Mouse (Mus musculus): ENCODE data around the gene Olfr73. TPM values are rescaled to one million over a fixed set of nuclear protein-coding genes. Genes with fewer than 3 reads are reported as not detected.

Gene Olfr73
- total and polyA plus RNA-seq, 2 experiments from 2014 or later = not detected

DNA sequence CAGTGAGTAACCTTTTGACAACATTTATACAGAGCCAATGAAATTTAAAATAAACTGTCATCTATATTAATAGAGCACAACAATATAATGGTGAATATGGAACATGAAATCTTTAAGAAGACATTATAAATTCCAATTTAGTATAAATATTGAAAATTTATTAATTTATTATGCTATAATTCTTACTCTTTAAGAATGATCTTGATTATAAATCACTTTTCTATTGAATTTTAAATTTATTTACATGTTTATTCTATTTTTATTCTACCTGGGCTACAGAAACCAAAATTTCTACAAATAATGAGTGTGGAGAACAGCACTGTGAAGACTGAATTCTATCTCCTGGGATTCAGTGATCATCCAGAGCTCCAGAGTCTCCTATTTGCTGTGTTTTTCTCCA lies 47.7 kb downstream of the Olfr73 start, which contains the start of gene Olfr1158:
Gene Olfr1158 (plus strand): TSS at position 301 of the 400 bp plus-strand sequence.
- TF ChIP-seq CTCF (IDR thresholded peaks at IDR 0.05) = no peak
- no peak within 1 kb of the TSS for H3K4me2 ChIP-seq (ENCODE audit: low read depth, low read length, poor library complexity, severe bottlenecking)
- H3K36me3 ChIP-seq (ENCODE audit: insufficient read depth, low read length) = no peaks in the 10 kb centered on the region
- H3K9me3 ChIP-seq (ENCODE audit: low read length) = no peaks in the 10 kb centered on the region
- no peak within 1 kb of the TSS for H3K4me3 ChIP-seq (ENCODE audit: low read depth, low read length)
- no peak within 1 kb of the TSS for H3K27ac ChIP-seq (ENCODE audit: low read depth, low read length)
- DNase-seq (ENCODE audit: low spot score) = no peak
- ATAC-seq (ENCODE audit: low FRiP score) = no peak
- no peaks in the 10 kb centered on the region for H3K4me1 ChIP-seq (ENCODE audit: insufficient read depth, low read length)
- no peak within 1 kb of the TSS for H3K9ac ChIP-seq (replicated peaks; ENCODE audit: low read length, poor library complexity, severe bottlenecking)
- no peaks in the 10 kb centered on the region for H3K27me3 ChIP-seq (ENCODE audit: insufficient read depth, low read length)

Other genes with a start within 250 kb of the Olfr73 start
- gene Olfr1143, start 237.1 kb downstream of the Olfr73 start, total RNA-seq (2014; rRNA removed) = not detected in 2 replicates
- not detected in 2 replicates for gene Olfr1143, start 237.1 kb downstream of the Olfr73 start, polyA plus RNA-seq (2015; fragmentation: Nextera tagmentation; extraction: Ambion mirVana)
- not detected in 2 replicates for gene Olfr1145, start 227.9 kb downstream of the Olfr73 start, total RNA-seq (2014; rRNA removed)
- gene Olfr1145, start 227.9 kb downstream of the Olfr73 start, polyA plus RNA-seq (2015; fragmentation: Nextera tagmentation; extraction: Ambion mirVana) = not detected in 2 replicates
- gene Olfr1148, start 207.2 kb downstream of the Olfr73 start, total RNA-seq (2014; rRNA removed) = not detected in 2 replicates
- gene Olfr1148, start 207.2 kb downstream of the Olfr73 start, polyA plus RNA-seq (2015; fragmentation: Nextera tagmentation; extraction: Ambion mirVana) = not detected in 2 replicates
- gene Olfr1150-ps1, start 193.7 kb downstream of the Olfr73 start, total RNA-seq (2014; rRNA removed) = not detected in 2 replicates
- not detected in 2 replicates for gene Olfr1150-ps1, start 193.7 kb downstream of the Olfr73 start, polyA plus RNA-seq (2015; fragmentation: Nextera tagmentation; extraction: Ambion mirVana)
- not detected in 2 replicates for gene Olfr1151, start 181.8 kb downstream of the Olfr73 start, total RNA-seq (2014; rRNA removed)
- not detected in 2 replicates for gene Olfr1151, start 181.8 kb downstream of the Olfr73 start, polyA plus RNA-seq (2015; fragmentation: Nextera tagmentation; extraction: Ambion mirVana)
- gene Olfr1152, start 171.2 kb downstream of the Olfr73 start, total RNA-seq (2014; rRNA removed) = under 0.01 TPM in 1 of 2 replicates, not detected in the other
- not detected in 2 replicates for gene Olfr1152, start 171.2 kb downstream of the Olfr73 start, polyA plus RNA-seq (2015; fragmentation: Nextera tagmentation; extraction: Ambion mirVana)
- gene Olfr1153, start 142.7 kb downstream of the Olfr73 start, total RNA-seq (2014; rRNA removed) = not detected in 2 replicates
- not detected in 2 replicates for gene Olfr1153, start 142.7 kb downstream of the Olfr73 start, polyA plus RNA-seq (2015; fragmentation: Nextera tagmentation; extraction: Ambion mirVana)
- gene Olfr1154, start 132.5 kb downstream of the Olfr73 start, total RNA-seq (2014; rRNA removed) = not detected in 2 replicates
- not detected in 2 replicates for gene Olfr1154, start 132.5 kb downstream of the Olfr73 start, polyA plus RNA-seq (2015; fragmentation: Nextera tagmentation; extraction: Ambion mirVana)
- not detected in 2 replicates for gene Olfr1155, start 92.6 kb downstream of the Olfr73 start, total RNA-seq (2014; rRNA removed)
- gene Olfr1155, start 92.6 kb downstream of the Olfr73 start, polyA plus RNA-seq (2015; fragmentation: Nextera tagmentation; extraction: Ambion mirVana) = not detected in 2 replicates
- gene Olfr1156, start 84.6 kb downstream of the Olfr73 start, total RNA-seq (2014; rRNA removed) = not detected in 2 replicates
- gene Olfr1156, start 84.6 kb downstream of the Olfr73 start, polyA plus RNA-seq (2015; fragmentation: Nextera tagmentation; extraction: Ambion mirVana) = not detected in 2 replicates
- gene Olfr1157, start 69.4 kb downstream of the Olfr73 start, total RNA-seq (2014; rRNA removed) = not detected in 2 replicates
- not detected in 2 replicates for gene Olfr1157, start 69.4 kb downstream of the Olfr73 start, polyA plus RNA-seq (2015; fragmentation: Nextera tagmentation; extraction: Ambion mirVana)
- gene Olfr74, start 63.0 kb downstream of the Olfr73 start, total RNA-seq (2014; rRNA removed) = not detected in 2 replicates
- not detected in 2 replicates for gene Olfr74, start 63.0 kb downstream of the Olfr73 start, polyA plus RNA-seq (2015; fragmentation: Nextera tagmentation; extraction: Ambion mirVana)
- gene Olfr1158, start 47.6 kb downstream of the Olfr73 start, total RNA-seq (2014; rRNA removed) = not detected in 2 replicates
- gene Olfr1158, start 47.6 kb downstream of the Olfr73 start, polyA plus RNA-seq (2015; fragmentation: Nextera tagmentation; extraction: Ambion mirVana) = not detected in 2 replicates
- not detected in 2 replicates for gene Olfr1160, start 29.4 kb downstream of the Olfr73 start, total RNA-seq (2014; rRNA removed)
- not detected in 2 replicates for gene Olfr1160, start 29.4 kb downstream of the Olfr73 start, polyA plus RNA-seq (2015; fragmentation: Nextera tagmentation; extraction: Ambion mirVana)
- not detected in 2 replicates for gene Olfr1161, start 14.9 kb downstream of the Olfr73 start, total RNA-seq (2014; rRNA removed)
- not detected in 2 replicates for gene Olfr1161, start 14.9 kb downstream of the Olfr73 start, polyA plus RNA-seq (2015; fragmentation: Nextera tagmentation; extraction: Ambion mirVana)
- not detected in 2 replicates for gene Olfr1162, start 13.4 kb upstream of the Olfr73 start, total RNA-seq (2014; rRNA removed)
- gene Olfr1162, start 13.4 kb upstream of the Olfr73 start, polyA plus RNA-seq (2015; fragmentation: Nextera tagmentation; extraction: Ambion mirVana) = not detected in 2 replicates
- gene Olfr1163, start 34.1 kb upstream of the Olfr73 start, total RNA-seq (2014; rRNA removed) = not detected in 2 replicates
- gene Olfr1163, start 34.1 kb upstream of the Olfr73 start, polyA plus RNA-seq (2015; fragmentation: Nextera tagmentation; extraction: Ambion mirVana) = not detected in 2 replicates
- not detected in 2 replicates for gene Olfr1164, start 56.3 kb upstream of the Olfr73 start, total RNA-seq (2014; rRNA removed)
- not detected in 2 replicates for gene Olfr1164, start 56.3 kb upstream of the Olfr73 start, polyA plus RNA-seq (2015; fragmentation: Nextera tagmentation; extraction: Ambion mirVana)
- gene Olfr1166, start 90.6 kb upstream of the Olfr73 start, total RNA-seq (2014; rRNA removed) = not detected in 2 replicates
- gene Olfr1166, start 90.6 kb upstream of the Olfr73 start, polyA plus RNA-seq (2015; fragmentation: Nextera tagmentation; extraction: Ambion mirVana) = not detected in 2 replicates
- gene Olfr1167, start 117.5 kb upstream of the Olfr73 start, total RNA-seq (2014; rRNA removed) = not detected in 2 replicates
- not detected in 2 replicates for gene Olfr1167, start 117.5 kb upstream of the Olfr73 start, polyA plus RNA-seq (2015; fragmentation: Nextera tagmentation; extraction: Ambion mirVana)
- gene Olfr1168, start 144.2 kb upstream of the Olfr73 start, total RNA-seq (2014; rRNA removed) = not detected in 2 replicates
- not detected in 2 replicates for gene Olfr1168, start 144.2 kb upstream of the Olfr73 start, polyA plus RNA-seq (2015; fragmentation: Nextera tagmentation; extraction: Ambion mirVana)
- not detected in 2 replicates for gene Olfr1170, start 190.6 kb upstream of the Olfr73 start, total RNA-seq (2014; rRNA removed)
- not detected in 2 replicates for gene Olfr1170, start 190.6 kb upstream of the Olfr73 start, polyA plus RNA-seq (2015; fragmentation: Nextera tagmentation; extraction: Ambion mirVana)
- gene Olfr1173, start 242.2 kb upstream of the Olfr73 start, total RNA-seq (2014; rRNA removed) = not detected in 2 replicates
- not detected in 2 replicates for gene Olfr1173, start 242.2 kb upstream of the Olfr73 start, polyA plus RNA-seq (2015; fragmentation: Nextera tagmentation; extraction: Ambion mirVana)